Mouse (Mus musculus): ENCODE measurements around the gene Castor1. TPM values are rescaled to one million over a fixed set of nuclear protein-coding genes. Genes with fewer than 3 reads are reported as not detected.

Castor1 gene
- polyA plus RNA-seq, 1 experiment from 2014 or later, result 4.5 TPM

DNA sequence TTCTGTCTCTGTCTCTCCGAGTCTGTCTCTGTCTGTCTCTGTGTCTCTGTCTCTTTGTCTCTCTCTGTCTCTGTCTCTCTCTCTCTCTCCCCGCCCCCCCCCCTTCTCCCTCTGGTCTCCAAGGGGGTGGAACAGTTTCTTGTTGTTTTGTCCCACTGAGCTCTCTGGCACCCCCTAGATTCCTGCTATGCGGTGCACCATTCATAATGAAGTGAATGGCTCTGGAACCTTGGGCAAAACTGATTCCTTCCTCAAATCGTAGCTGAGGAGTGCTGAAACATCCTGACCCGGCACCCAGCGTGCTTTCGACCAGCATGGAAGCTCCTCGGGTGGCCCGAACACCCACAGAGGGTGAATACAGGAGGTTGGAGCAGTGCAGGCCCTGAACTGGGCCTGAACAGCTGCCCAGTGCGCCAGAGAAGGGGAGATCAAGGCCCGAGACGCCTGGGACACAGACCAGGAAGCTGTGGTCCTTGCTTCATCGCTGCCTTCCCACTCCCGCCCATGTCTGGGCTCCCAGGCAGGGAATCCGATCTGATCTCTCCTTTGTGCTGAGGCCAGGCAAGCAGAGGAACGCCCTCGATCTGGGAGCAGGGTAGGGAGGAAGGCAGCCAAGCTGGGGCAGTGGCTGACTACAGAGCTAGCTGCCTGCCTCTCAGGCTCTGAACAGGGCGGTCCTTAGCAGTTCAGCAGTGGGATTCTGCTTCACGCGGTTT, 52.9 kb downstream of the Castor1 start:
- 27% methylated on average over 20 of the region's 20 CpGs for WGBS
- H3K4me2 ChIP-seq (replicated peaks), result no peak overlapping the region
- peaks cover 55% of the 10 kb centered on the region for H3K27me3 ChIP-seq
- H3K27ac ChIP-seq, result no peak overlapping the region
- no peak overlapping the region for H3K9ac ChIP-seq
- H3K4me1 ChIP-seq, result peaks cover 15% of the 10 kb centered on the region
- H3K9me3 ChIP-seq, result no peaks in the 10 kb centered on the region
- H3K36me3 ChIP-seq, result no peaks in the 10 kb centered on the region
- H3K4me3 ChIP-seq, result no peak overlapping the region
- ATAC-seq (ENCODE audit: low FRiP score, low read depth), result no peak

DNA sequence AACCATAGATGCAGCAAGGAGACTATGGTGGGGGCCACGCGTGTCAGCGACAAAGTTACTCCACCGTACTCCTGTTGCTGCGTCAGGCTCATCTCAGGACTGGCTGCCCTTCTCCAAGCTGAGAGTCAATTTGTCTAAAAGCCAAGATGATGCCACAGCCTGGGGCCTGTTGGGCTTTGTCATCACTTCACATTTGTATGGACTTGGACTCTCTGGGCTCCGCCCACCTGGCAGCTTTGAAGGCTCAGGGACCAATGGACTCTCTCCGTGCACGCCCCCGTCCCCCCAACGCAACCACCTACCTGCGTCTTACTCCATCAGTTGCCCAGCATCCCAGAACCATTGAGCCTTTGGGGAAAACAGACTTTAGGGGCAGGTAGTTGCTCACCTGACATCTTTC, 53.5 kb downstream of the Castor1 start:
- Histone ChIP-seq H3K36me3 (no peaks in the 10 kb centered on the region), H3K9ac (no peak overlapping the region), H3K9me3 (no peaks in the 10 kb centered on the region), H3K4me1 (peaks cover 15% of the 10 kb centered on the region), H3K4me2 (replicated peaks) (no peak overlapping the region), H3K27ac (no peak overlapping the region), H3K4me3 (no peak overlapping the region), H3K27me3 (peaks cover 50% of the 10 kb centered on the region)
- ATAC-seq (ENCODE audit: low FRiP score, low read depth), result no peak
- 69% methylated on average over 11 of the region's 11 CpGs for WGBS

Other genes starting within 250 kb of the Castor1 start
- gene 4930556J24Rik, start 241.4 kb upstream of the Castor1 start, polyA plus RNA-seq (2015; fragmentation: Nextera tagmentation; extraction: Ambion mirVana), result 0.32 and 0.37 TPM in 2 replicates
- gene Gal3st1, start 234.6 kb upstream of the Castor1 start, polyA plus RNA-seq (2015; fragmentation: Nextera tagmentation; extraction: Ambion mirVana), result 4.2 and 4.5 TPM in 2 replicates
- 0.09 TPM in 2 replicates for gene Sec14l4, start 186.8 kb upstream of the Castor1 start, polyA plus RNA-seq (2015; fragmentation: Nextera tagmentation; extraction: Ambion mirVana)
- not detected in 2 replicates for gene Sec14l3, start 153.4 kb upstream of the Castor1 start, polyA plus RNA-seq (2015; fragmentation: Nextera tagmentation; extraction: Ambion mirVana)
- gene Mtfp1, start 122.8 kb upstream of the Castor1 start, polyA plus RNA-seq (2015; fragmentation: Nextera tagmentation; extraction: Ambion mirVana), result 6.3 and 7.4 TPM in 2 replicates
- 2.5 and 3.5 TPM in 2 replicates for gene Sec14l2, start 94.8 kb upstream of the Castor1 start, polyA plus RNA-seq (2015; fragmentation: Nextera tagmentation; extraction: Ambion mirVana)
- 38.6 and 39.0 TPM in 2 replicates for gene Rnf215, start 83.0 kb upstream of the Castor1 start, polyA plus RNA-seq (2015; fragmentation: Nextera tagmentation; extraction: Ambion mirVana)
- 9.5 and 10.3 TPM in 2 replicates for gene Ccdc157, start 57.9 kb upstream of the Castor1 start, polyA plus RNA-seq (2015; fragmentation: Nextera tagmentation; extraction: Ambion mirVana)
- gene Sf3a1, start 57.9 kb upstream of the Castor1 start, polyA plus RNA-seq (2015; fragmentation: Nextera tagmentation; extraction: Ambion mirVana), result 57.0 and 65.7 TPM in 2 replicates
- 40.2 and 42.3 TPM in 2 replicates for gene Tbc1d10a, start 31.4 kb upstream of the Castor1 start, polyA plus RNA-seq (2015; fragmentation: Nextera tagmentation; extraction: Ambion mirVana)
- 0.06 TPM in 1 of 2 replicates, not detected in the other for gene Osm, start 18.2 kb downstream of the Castor1 start, polyA plus RNA-seq (2015; fragmentation: Nextera tagmentation; extraction: Ambion mirVana)
- gene Lif, start 39.3 kb downstream of the Castor1 start, polyA plus RNA-seq (2015; fragmentation: Nextera tagmentation; extraction: Ambion mirVana), result 0.08 TPM in 2 replicates
- 0.36 and 0.38 TPM in 2 replicates for gene Hormad2, start 222.9 kb downstream of the Castor1 start, polyA plus RNA-seq (2015; fragmentation: Nextera tagmentation; extraction: Ambion mirVana)

Measured in limb, embryonic 13.5 days (tissue).